Mouse (Mus musculus) embryo, embryonic 9.5 days (tissue): ENCODE data around the gene Ran.

Experiments used
- DNase-seq: peaks from one replicate; pipeline ENCODE4 v3.0.0-alpha.2; 2017; ENCODE audit errors: extremely low spot score

Gene Ran

DNA sequence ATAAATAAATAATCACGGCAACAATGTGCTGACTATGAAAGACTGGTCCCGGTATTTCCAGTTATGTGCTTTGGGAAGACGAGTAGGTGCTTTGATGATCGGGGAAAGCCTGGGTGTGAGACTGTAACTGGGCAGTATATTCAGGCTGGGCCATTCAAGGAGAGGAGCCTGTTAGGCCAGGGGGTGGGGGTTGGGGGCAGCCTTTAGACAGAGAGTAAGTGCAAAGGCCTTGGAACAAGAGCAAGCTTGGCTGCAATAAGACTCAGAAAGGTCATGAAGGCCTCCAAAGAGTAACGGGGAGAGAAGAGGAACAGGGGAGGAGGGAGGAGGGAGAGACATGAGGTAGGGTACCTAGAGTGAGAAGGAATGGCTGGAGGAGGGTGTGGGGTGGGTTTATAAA is 4.3 kb upstream of the Ran start:
- no peak for DNase-seq

GRCm38 (mm10) chr5:129016370-129016769 is 3.5 kb upstream of the Ran start:
- no peak for DNase-seq

- DNase-seq, result no peak
Observed at GRCm38 (mm10) chr5:129018782-129019489, 933 bp upstream of the Ran start.

GRCm38 (mm10) chr5:129020300-129020668 is 415 bp downstream of the Ran start:
- DNase-seq, result no peak

DNA sequence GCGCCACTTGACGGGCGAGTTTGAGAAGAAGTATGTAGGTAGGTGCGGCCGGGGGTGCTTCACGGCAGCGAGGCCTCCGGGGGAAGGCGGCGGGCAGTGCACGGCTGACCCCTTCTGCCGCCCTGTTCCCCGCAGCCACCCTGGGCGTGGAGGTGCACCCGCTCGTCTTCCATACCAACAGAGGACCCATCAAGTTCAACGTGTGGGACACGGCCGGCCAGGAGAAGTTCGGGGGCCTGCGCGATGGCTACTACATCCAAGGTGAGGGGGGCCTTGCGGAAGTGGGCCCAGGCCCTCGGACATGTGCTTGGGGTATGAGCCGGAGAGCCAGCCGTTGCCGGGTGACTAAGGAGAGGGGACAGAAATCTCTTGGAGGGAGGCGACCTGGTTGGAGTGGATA is 862 bp downstream of the Ran start:
- no peak for DNase-seq

GRCm38 (mm10) chr5:129025048-129025447 is 5.2 kb downstream of the Ran start:
- DNase-seq, result peak; percentile 50

- no peak for DNase-seq
Observed at GRCm38 (mm10) chr5:129025725-129026124, 5.9 kb downstream of the Ran start.

GRCm38 (mm10) chr5:129026171-129026570 is 6.3 kb downstream of the Ran start:
- DNase-seq, result no peak

DNA sequence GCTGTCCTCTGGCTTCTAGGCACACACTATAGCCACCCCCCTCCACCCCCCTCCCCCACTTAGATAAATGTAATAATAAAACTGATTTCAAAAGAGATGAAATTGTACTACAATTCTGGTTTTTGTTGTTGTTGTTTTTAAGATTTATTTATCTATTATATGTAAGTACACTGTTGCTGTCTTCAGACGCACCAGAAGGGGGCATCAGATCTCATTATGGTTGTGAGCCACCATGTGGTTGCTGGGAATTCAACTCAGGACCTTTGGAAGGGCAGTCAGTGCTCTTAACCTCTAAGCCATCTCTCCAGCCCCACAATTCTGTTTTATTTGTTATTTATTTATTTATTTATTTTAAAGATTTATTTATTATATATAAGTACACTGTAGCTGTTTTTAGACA is 6.8 kb downstream of the Ran start:
- no peak for DNase-seq

DNA sequence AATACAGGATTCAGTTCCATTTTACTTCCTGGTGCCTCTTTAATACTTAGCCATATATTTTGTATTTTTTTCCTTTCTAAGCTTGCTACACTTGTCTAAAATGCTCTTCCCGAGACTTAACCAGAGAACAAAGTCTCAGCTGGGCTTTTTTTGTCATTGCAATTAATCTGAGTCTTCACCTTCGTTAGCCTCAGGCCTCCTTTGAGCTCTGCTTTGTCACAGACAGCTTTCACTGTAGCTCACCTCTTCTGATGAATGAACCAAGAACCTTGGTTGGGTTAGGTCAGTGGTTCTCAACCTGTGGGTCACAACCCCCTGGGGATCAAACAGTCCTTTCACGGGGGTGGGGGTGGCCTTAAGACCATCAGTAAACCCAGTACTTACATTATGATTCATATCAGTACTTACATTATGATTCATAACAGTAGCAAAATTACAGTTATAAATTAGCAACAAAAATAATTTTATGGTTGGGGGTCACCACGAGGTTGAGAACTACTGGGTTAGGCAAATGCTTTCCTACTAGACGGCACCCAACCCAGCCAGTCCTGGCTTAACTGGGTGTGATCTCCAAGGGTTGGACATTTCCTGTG is 9.4 kb downstream of the Ran start:
- no peak for DNase-seq

GRCm38 (mm10) chr5:129036678-129037077 is 16.8 kb downstream of the Ran start:
- DNase-seq, result no peak

GRCm38 (mm10) chr5:129037739-129038138 is 17.9 kb downstream of the Ran start:
- no peak for DNase-seq

DNA sequence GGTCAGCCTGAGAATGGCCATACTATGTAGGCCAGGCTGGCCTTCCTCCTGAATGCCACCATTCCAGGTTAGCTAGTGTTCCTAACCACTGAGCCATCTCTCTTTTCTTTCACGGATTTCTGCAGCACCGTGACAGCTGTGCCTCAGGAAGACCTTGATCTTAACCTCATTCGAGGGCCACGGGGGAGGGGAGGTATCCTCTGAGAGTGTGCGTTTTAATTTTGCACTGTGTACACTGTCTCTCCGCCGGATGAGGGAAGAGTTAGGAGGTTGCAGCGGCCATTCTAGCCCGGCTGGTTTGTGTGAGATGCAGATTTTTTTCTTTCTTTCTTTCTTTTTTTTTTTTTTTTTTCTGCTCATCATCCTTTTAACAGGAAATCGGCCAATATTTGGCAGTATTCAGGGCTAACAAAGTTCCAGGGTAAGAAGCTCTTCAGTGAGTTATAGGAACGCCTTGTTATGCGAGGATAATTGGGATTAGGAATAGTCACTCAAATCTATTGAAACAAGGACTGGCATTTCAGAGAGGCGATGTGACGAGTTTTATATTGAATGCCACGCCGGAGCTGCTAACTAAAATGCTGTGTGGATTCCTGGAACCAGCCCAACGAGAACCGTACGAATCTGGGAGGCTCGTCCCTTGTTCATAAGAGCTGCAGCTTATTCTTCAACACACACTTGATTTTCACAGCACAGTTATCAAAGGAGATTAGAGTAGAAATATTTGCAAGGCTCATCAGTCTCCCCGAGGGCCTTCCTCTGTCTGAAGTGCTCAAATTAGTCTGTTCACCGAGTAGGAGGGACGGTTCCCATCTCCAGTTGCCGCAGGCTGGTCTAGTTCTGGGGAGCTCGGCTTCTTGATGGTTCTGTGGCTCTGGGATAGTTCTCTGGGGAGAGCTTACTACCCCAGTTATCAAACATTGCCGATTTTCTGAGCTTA is 26.0 kb downstream of the Ran start:
- DNase-seq, result no peak

DNA sequence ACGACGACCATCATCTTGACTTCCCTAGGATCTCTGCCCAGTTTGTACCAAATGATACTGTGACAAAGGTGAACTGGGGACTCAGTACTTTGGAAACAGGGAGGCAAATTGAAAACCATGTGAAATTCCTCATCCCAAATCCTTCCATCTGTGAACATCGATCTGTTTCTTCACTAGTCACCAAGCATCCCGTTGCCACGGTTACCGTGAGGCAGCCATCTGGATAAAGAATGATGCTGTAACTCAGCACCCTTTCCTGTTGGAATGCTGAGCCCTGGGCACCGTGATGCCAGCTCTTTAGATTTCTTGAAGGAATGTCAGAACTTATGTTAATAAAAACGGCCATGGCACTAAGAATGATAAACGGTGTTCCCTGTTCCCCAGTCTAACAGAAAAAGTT is 29.5 kb downstream of the Ran start:
- no peak for DNase-seq

GRCm38 (mm10) chr5:129051910-129052309 is 32.0 kb downstream of the Ran start:
- no peak for DNase-seq

DNA sequence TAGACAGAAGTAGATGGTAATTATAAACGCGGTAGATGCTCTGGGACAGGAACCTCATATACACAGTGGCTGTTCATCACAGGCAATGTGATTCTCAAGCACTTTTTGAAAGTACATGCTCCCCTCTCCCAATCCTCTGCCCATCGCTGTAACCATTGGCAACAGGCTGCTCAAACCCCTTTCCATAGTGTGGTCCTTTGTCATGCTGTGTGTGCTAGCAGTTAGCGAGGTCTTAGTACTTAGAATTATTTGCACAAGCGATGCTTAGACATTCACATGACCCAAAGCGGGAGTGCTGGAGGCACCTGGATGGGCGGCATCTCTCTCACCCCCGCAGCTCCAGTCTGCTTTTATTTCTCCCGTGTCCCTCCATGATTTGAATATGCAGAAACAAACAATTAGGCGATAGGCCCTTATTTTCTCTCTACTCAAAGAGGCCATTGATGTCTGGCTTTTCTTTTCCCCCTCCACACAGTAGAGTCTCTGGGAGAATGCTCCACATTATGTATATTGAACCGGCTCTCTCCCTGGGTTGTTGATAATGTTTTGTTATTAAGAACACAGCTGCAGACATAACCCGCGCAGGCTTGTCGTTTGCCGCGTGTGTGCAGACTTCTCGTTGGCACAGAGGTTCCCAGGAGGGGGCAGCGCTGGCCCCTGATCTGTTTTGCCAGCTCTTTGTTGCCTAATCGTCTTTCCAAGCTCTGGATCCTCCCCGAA is 32.9 kb downstream of the Ran start:
- DNase-seq, result peak; percentile 14

DNA sequence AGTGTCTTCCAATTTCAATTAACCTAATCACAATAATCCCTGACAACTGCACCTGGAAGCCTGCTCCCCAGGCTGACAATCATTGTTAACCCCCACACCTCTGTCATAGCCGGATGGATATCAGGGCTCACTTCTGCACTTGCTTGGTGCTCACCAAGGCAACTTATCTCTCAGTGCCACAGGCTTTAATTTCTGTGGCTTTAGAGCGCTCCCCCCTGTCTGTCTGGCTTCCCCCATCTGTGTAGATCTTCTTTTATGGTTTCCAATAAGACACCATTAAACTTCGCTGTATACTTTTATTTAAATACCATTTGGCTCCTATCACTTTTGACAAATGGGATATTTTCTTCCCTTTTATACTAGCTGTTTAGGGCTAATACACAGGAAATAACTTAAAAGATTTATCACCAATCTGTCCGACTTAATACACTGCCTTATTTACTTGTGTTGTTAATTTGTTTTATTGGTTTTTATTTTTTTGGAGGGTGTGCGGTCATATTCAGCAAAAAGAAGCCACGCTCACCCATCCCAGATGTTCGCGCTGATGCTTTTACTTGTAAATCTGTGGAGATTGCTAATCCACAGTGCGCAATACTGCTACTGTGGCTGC is 34.9 kb downstream of the Ran start:
- no peak for DNase-seq

DNA sequence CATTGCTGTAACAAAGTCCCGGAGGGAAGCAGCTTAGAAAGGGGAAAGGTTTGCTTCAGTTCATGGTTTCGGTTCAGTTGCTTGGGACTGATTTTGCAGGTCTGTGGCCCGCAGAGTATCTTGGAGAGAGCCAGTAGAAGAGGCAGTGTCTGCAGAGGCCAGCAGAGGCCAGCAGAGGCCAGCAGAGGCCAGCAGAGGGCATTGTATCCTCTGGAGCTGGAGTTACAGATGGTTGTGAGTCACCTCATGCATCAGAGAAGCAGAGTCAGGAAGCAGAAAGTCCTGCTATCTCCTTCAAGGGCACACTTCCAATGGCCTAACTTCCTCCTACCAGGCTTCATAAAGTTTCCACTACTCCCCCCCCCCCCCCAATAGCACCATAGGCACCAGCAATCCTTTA is 39.2 kb downstream of the Ran start:
- no peak for DNase-seq

DNA sequence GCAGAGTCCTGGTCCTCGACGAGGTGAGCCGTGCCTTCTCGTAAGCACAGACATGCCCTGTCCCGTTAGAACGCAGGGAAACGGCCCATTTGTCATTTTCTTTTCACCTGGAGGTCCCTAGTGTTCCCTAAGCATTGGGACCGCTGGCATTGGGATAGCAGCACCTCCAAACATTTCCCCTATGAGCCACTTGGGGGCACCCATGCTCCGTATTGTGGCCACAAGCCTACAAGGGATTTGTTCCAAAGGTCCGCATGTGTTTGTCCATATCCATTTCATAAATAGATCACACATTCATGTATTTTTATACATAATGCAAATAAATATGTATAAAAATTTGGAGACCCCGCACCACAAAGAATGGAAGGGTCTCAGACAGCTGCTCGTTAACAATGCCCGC is 41.7 kb downstream of the Ran start:
- DNase-seq, result peak; percentile 70

- DNase-seq, result peak; percentile 83
Observed at GRCm38 (mm10) chr5:129063037-129063791, 43.3 kb downstream of the Ran start.

- DNase-seq, result no peak
Observed at GRCm38 (mm10) chr5:129063792-129064087, 43.9 kb downstream of the Ran start.
